Mouse (Mus musculus): ENCODE results near the gene Fam181a. TPM values are rescaled to one million over a fixed set of nuclear protein-coding genes. Genes with fewer than 3 reads are reported as not detected.

Fam181a gene
- polyA plus RNA-seq, 1 experiment: not detected

DNA sequence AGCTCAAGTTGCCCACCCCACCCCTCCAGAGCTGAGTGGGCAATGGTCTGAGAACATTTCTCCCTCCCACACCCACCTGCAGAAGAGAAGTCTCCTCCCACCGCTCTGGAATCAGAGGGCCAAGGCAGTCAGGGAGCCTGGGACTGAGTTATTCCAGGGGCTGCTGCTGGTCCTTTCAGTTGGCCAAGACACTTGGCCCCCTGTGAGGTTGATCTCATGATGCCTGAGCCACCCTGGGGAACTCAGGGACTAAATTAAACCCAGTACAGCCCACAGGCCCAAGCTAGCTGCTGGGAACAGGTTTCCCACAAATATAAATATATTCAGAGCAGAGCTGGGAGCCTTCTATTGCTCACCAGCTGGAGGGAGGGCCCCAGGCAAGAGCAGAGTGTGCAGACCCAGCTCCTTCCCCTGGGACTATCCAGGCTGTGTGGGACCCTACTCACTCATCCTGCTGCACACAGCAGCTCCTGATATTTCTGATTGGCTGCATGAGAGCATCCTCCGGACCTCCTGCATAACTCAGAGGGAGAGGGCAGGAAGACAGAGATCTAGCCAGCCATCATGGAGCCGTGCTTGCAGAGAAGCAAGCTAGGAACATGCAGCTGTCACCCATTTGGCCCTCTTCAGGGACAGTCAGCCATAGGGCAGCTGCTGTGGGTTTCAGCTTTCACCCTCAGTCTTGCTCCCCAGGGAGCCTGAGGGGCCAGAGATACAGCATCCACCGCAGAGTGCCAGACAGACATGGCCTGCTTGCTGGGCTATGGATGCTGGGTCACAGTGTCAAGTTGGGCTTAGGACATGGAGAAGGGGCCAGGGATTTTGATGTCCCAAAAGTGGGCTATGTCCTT lies 48.4 kb downstream of the Fam181a start:
- 69% methylated on average over 4 of the region's 4 CpGs for WGBS
- no peak for TF ChIP-seq CTCF (IDR thresholded peaks at IDR 0.05; ENCODE audit: insufficient read depth, low read depth, low read length)
- TF ChIP-seq POLR2A (IDR thresholded peaks at IDR 0.05; ENCODE audit: insufficient read depth, low read depth, low read length): no peak
- H3K27ac ChIP-seq (ENCODE audit: insufficient read depth, low read depth, low read length): no peak overlapping the region
- no peak overlapping the region for H3K4me3 ChIP-seq (ENCODE audit: insufficient read depth, low read depth, low read length)
- H3K4me1 ChIP-seq (ENCODE audit: control insufficient read depth, insufficient read depth, low read length): peaks cover 18% of the 10 kb centered on the region

DNA sequence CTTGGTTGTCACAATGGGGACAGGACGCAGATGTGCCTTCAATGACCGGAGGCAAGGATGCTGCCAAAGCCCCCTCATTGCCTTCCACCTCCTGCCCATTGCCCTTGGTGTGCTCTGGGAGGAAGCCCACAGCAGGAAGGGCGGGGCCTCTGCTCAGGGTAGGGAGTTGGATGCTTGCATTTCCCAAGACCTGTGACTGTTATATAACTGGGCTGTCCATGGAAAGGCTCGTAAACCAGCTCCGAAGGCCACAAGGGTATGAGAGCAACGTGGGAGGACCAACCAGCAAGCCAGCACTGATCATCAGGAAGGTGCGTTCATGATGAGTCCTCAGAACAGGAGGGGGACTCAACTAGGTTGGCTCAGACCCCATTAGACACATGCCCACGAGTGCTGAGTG lies 50.0 kb downstream of the Fam181a start:
- no peak overlapping the region for H3K27ac ChIP-seq (ENCODE audit: insufficient read depth, low read depth, low read length)
- peaks cover 18% of the 10 kb centered on the region for H3K4me1 ChIP-seq (ENCODE audit: control insufficient read depth, insufficient read depth, low read length)
- TF ChIP-seq POLR2A (IDR thresholded peaks at IDR 0.05; ENCODE audit: insufficient read depth, low read depth, low read length) (no peak), CTCF (IDR thresholded peaks at IDR 0.05; ENCODE audit: insufficient read depth, low read depth, low read length) (no peak)
- WGBS: 85% methylated on average over 8 of the region's 8 CpGs
- H3K4me3 ChIP-seq (ENCODE audit: insufficient read depth, low read depth, low read length): no peak overlapping the region

DNA sequence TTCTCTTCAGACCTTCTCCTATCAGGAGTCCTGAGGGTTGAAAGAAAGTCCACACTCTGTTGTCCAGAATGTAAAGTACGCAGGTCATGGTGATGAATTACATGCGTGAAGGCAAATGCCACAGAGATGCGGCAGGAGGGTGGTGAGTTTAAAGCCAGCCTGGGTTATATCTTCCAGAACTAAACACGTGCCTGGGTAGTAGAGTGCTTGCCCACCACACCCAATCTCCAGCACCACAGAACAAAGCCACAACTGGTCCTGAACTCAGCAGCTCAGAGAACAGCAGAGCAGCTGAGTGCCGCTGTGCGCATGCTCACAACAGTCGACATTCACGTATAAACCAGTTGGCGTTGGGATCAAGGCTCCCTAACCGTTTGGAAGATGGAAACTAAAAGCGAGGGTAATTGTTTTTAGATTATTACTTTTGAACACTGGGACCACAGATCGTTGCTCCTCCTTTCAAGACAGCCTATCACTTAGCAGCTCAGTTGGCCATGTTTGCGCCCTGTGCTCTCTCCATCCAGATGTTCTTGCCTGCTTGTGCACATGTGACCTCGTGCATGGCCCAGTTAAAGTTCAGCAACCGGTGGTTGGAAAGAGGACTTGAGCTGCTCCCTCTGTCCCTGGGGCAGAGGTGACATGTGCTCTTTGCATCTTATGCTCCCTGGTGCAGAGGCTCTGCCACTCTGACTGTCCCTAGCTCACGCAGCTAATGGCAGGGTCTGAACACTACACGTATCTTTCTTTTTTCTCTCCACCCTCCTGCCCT lies 50.9 kb downstream of the Fam181a start:
- peaks cover 18% of the 10 kb centered on the region for H3K4me1 ChIP-seq (ENCODE audit: control insufficient read depth, insufficient read depth, low read length)
- H3K27ac ChIP-seq (ENCODE audit: insufficient read depth, low read depth, low read length): no peak overlapping the region
- no peak for TF ChIP-seq CTCF (IDR thresholded peaks at IDR 0.05; ENCODE audit: insufficient read depth, low read depth, low read length)
- TF ChIP-seq POLR2A (IDR thresholded peaks at IDR 0.05; ENCODE audit: insufficient read depth, low read depth, low read length): no peak
- 87% methylated on average over 17 of the region's 17 CpGs for WGBS
- no peak overlapping the region for H3K4me3 ChIP-seq (ENCODE audit: insufficient read depth, low read depth, low read length)

DNA sequence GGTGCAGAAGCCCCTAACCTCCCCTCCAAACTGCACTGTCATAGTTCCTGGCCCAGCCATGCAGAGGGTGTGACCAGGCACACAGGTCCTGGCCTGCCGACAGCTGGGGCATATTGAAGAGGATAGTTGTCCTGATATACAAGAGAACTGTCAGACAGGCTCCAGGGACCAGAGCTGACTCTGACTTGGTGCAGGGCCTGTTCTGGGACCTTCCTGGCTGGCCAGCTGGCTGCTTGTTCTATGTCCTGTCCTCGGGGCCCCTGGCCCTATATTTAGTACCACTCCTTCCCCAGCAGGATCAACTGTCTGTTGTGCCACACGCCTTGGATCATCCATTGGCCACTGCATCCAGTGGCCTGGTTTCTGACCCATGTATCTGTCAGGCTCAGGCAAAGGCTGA lies 51.6 kb downstream of the Fam181a start:
- 91% methylated on average over 3 of the region's 3 CpGs for WGBS
- Histone ChIP-seq H3K4me3 (ENCODE audit: insufficient read depth, low read depth, low read length) (no peak overlapping the region), H3K27ac (ENCODE audit: insufficient read depth, low read depth, low read length) (no peak overlapping the region), H3K4me1 (ENCODE audit: control insufficient read depth, insufficient read depth, low read length) (peaks cover 18% of the 10 kb centered on the region)
- no peak for TF ChIP-seq POLR2A (IDR thresholded peaks at IDR 0.05; ENCODE audit: insufficient read depth, low read depth, low read length)
- no peak for TF ChIP-seq CTCF (IDR thresholded peaks at IDR 0.05; ENCODE audit: insufficient read depth, low read depth, low read length)

Other genes starting within 250 kb of the Fam181a start
- gene Prima1, start 68.8 kb upstream of the Fam181a start, polyA plus RNA-seq (2012; ENCODE audit: insufficient read depth, insufficient read length, low replicate concordance, missing spikeins): not detected in 2 replicates
- gene Asb2, start 45.0 kb downstream of the Fam181a start, polyA plus RNA-seq (2012; ENCODE audit: insufficient read depth, insufficient read length, low replicate concordance, missing spikeins): not detected in 2 replicates
- not detected in 2 replicates for gene Otub2, start 77.7 kb downstream of the Fam181a start, polyA plus RNA-seq (2012; ENCODE audit: insufficient read depth, insufficient read length, low replicate concordance, missing spikeins)
- gene 9330161L09Rik, start 96.8 kb downstream of the Fam181a start, polyA plus RNA-seq (2012; ENCODE audit: insufficient read depth, insufficient read length, low replicate concordance, missing spikeins): not detected in 2 replicates
- gene Ddx24, start 114.9 kb downstream of the Fam181a start, polyA plus RNA-seq (2012; ENCODE audit: insufficient read depth, insufficient read length, low replicate concordance, missing spikeins): 279 TPM in 1 of 2 replicates, not detected in the other
- gene Ifi27, start 123.2 kb downstream of the Fam181a start, polyA plus RNA-seq (2012; ENCODE audit: insufficient read depth, insufficient read length, low replicate concordance, missing spikeins): not detected in 2 replicates
- not detected in 2 replicates for gene Ifi27l2a, start 132.7 kb downstream of the Fam181a start, polyA plus RNA-seq (2012; ENCODE audit: insufficient read depth, insufficient read length, low replicate concordance, missing spikeins)
- not detected in 2 replicates for gene Ifi27l2b, start 146.2 kb downstream of the Fam181a start, polyA plus RNA-seq (2012; ENCODE audit: insufficient read depth, insufficient read length, low replicate concordance, missing spikeins)
- not detected in 2 replicates for gene Ppp4r4, start 221.3 kb downstream of the Fam181a start, polyA plus RNA-seq (2012; ENCODE audit: insufficient read depth, insufficient read length, low replicate concordance, missing spikeins)